Mouse (Mus musculus) limb, embryonic 12.5 days (tissue): ENCODE results near the gene Prox2. TPM values are rescaled to one million over a fixed set of nuclear protein-coding genes. Genes with fewer than 3 reads are reported as not detected.
A peak's percentile ranks its signal among the peaks of the same experiment; 100 is the strongest.

Source experiments
- ATAC-seq: fragments of 200-750 bp; cut with Nextera tagmentation; 2 replicates; pipeline ENCODE4 v1.8.0; 2017; ENCODE audit warnings: low read depth, moderate TSS enrichment; ENCODE audit not compliant: insufficient number of reproducible peaks, insufficient read depth, low FRiP score, low TSS enrichment
- H3K27ac ChIP-seq: fragments of 300-500 bp; sonication (generic); 2 replicates; pipeline ENCODE4 v1.5.1; 2016; ENCODE audit warnings: mild to moderate bottlenecking, moderate library complexity
- H3K27me3 ChIP-seq: fragments of 300-500 bp; sonication (generic); 2 replicates; pipeline ENCODE4 v1.6.1; 2016; ENCODE audit warnings: mild to moderate bottlenecking, moderate library complexity
- H3K36me3 ChIP-seq: fragments of 300-500 bp; sonication (generic); 2 replicates; pipeline ENCODE4 v1.6.1; 2016; ENCODE audit warnings: mild to moderate bottlenecking, moderate library complexity
- H3K4me1 ChIP-seq: fragments of 300-500 bp; sonication (generic); replicated peaks from 2 replicates; pipeline ENCODE4 v1.6.1; 2016
- H3K4me2 ChIP-seq: fragments of 300-500 bp; sonication (generic); 2 replicates; pipeline ENCODE4 v1.6.1; 2016; ENCODE audit warnings: mild to moderate bottlenecking, moderate library complexity
- H3K4me3 ChIP-seq: fragments of 300-500 bp; sonication (generic); replicated peaks from 2 replicates; pipeline ENCODE4 v1.5.1; 2016; ENCODE audit warnings: mild to moderate bottlenecking
- H3K9ac ChIP-seq: fragments of 300-500 bp; sonication (generic); replicated peaks from 2 replicates; pipeline ENCODE4 v1.6.1; 2016; ENCODE audit warnings: mild to moderate bottlenecking, moderate library complexity
- H3K9me3 ChIP-seq: fragments of 300-500 bp; sonication (generic); 2 replicates; pipeline ENCODE4 v1.6.1; 2016; ENCODE audit warnings: mild to moderate bottlenecking, moderate library complexity
- WGBS: fragments of 180-500 bp; shearing (Covaris S2); methylation state at CpG from one replicate; pipeline ENCODE4 v1.1.7; 2016; 5-methylcytosine and 5-hydroxymethylcytosine counted together
- polyA plus RNA-seq: library from polyadenylated mRNA; unstranded; fragments of >200 nt; fragmentation: Nextera tagmentation; extraction: Ambion mirVana; gene quantifications from 2 replicates; pipeline ENCODE4 v1.2.1, GENCODE M21; 2016

The Prox2 gene
- polyA plus RNA-seq, 1 experiment from 2014 or later, result 4.2 TPM

GRCm38 (mm10) chr12:85129426-85129978, 18.9 kb upstream of the Prox2 start:
- 96% methylated on average over 9 of the region's 9 CpGs for WGBS
- Histone ChIP-seq H3K27ac (no peak overlapping the region), H3K4me3 (no peak overlapping the region), H3K9me3 (no peaks in the 10 kb centered on the region), H3K4me1 (no peaks in the 10 kb centered on the region), H3K36me3 (peaks cover 89% of the 10 kb centered on the region), H3K27me3 (no peaks in the 10 kb centered on the region), H3K9ac (no peak overlapping the region), H3K4me2 (no peak overlapping the region)
- no peak for ATAC-seq

- no peak overlapping the region for H3K4me3 ChIP-seq
- no peak for ATAC-seq
- H3K4me1 ChIP-seq, result no peaks in the 10 kb centered on the region
- H3K9ac ChIP-seq, result no peak overlapping the region
- H3K9me3 ChIP-seq, result no peaks in the 10 kb centered on the region
- no peak overlapping the region for H3K27ac ChIP-seq
- H3K4me2 ChIP-seq, result no peak overlapping the region
- H3K36me3 ChIP-seq, result peaks cover 90% of the 10 kb centered on the region
- 90% methylated on average over 8 of the region's 8 CpGs for WGBS
- H3K27me3 ChIP-seq, result no peaks in the 10 kb centered on the region
These were observed 16.5 kb upstream of the Prox2 start for GRCm38 (mm10) chr12:85126986-85127603.

DNA sequence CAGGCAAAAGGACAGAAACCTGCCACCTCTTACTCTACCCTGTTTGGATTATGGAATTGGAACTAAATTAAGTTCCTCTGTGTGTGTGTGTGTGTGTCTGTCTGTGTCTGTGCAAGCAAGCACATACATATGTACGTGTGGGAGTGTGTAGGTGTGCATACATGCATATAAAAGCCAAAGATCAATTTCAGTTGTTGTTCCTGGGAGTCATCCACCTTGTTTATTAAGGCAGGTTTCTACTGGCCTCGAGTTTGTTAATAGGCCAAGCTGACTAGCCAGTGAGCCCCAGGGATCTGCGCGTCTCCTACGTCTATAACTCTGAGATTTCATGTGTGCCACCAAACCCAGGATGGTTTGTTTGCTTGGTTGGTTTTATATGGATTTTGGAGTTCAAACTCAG, 14.2 kb upstream of the Prox2 start:
- H3K27me3 ChIP-seq, result no peaks in the 10 kb centered on the region
- no peaks in the 10 kb centered on the region for H3K9me3 ChIP-seq
- H3K4me2 ChIP-seq, result no peak overlapping the region
- 94% methylated on average over 5 of the region's 5 CpGs for WGBS
- ATAC-seq, result no peak
- no peaks in the 10 kb centered on the region for H3K4me1 ChIP-seq
- no peak overlapping the region for H3K4me3 ChIP-seq
- H3K36me3 ChIP-seq, result peaks cover 93% of the 10 kb centered on the region
- no peak overlapping the region for H3K27ac ChIP-seq
- H3K9ac ChIP-seq, result no peak overlapping the region

DNA sequence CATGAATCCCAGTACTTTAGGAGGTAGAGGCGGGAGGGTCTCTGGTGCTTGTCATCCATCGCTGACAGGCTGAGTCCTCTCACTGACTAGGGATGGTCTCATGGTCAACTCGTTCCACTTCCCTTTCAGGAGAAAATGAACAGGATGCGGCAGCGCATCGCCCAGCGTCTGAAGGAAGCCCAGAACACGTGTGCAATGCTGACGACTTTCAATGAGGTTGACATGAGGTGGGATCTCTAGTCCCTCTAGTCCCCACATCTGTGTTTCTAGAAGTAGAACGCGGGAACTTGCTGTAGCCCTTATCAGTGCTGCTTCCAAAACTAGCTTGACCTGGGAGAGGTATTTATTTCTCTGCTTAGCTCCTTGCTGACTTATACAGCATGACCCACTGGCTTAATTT, 13.1 kb upstream of the Prox2 start:
- WGBS, result 93% methylated on average over 11 of the region's 11 CpGs
- H3K36me3 ChIP-seq, result peaks cover 95% of the 10 kb centered on the region
- no peak overlapping the region for H3K27ac ChIP-seq
- no peaks in the 10 kb centered on the region for H3K9me3 ChIP-seq
- no peak overlapping the region for H3K4me2 ChIP-seq
- no peak overlapping the region for H3K4me3 ChIP-seq
- H3K9ac ChIP-seq, result no peak overlapping the region
- H3K27me3 ChIP-seq, result no peaks in the 10 kb centered on the region
- H3K4me1 ChIP-seq, result no peaks in the 10 kb centered on the region
- ATAC-seq, result no peak

GRCm38 (mm10) chr12:85123108-85123530, 12.6 kb upstream of the Prox2 start:
- Histone ChIP-seq H3K27me3 (no peaks in the 10 kb centered on the region), H3K36me3 (peaks cover 95% of the 10 kb centered on the region), H3K27ac (no peak overlapping the region), H3K4me3 (no peak overlapping the region), H3K9me3 (no peaks in the 10 kb centered on the region), H3K9ac (no peak overlapping the region), H3K4me2 (no peak overlapping the region), H3K4me1 (no peaks in the 10 kb centered on the region)
- ATAC-seq, result no peak
- 94% methylated on average over 9 of the region's 9 CpGs for WGBS

GRCm38 (mm10) chr12:85121806-85122459, 11.4 kb upstream of the Prox2 start:
- Histone ChIP-seq H3K27ac (no peak overlapping the region), H3K27me3 (no peaks in the 10 kb centered on the region), H3K4me1 (no peaks in the 10 kb centered on the region), H3K4me2 (no peak overlapping the region), H3K36me3 (peaks cover 96% of the 10 kb centered on the region), H3K4me3 (no peak overlapping the region), H3K9me3 (no peaks in the 10 kb centered on the region), H3K9ac (no peak overlapping the region)
- 89% methylated on average over 9 of the region's 9 CpGs for WGBS
- ATAC-seq, result no peak

DNA sequence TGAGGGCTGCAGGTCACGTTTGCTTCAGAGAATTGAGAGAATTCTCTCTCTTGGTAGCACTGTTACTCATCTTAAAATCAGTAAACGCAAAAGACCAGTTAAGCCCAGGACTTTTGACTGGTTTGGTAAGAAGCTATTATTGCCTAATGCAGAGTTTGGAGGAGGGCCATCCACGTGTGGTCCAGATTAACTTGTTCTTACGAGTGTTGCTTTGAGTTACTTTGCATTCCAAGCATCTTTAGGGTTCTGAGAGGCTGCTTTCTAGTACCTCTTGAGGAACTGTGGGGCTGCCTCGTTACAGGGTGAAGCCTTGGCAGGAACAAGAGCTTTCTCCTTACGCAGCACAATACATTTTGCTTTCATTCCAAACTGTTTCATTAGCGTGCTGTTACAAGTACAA, 5.1 kb upstream of the Prox2 start:
- H3K36me3 ChIP-seq, result peaks cover 59% of the 10 kb centered on the region
- H3K9me3 ChIP-seq, result no peaks in the 10 kb centered on the region
- H3K4me2 ChIP-seq, result no peak overlapping the region
- 73% methylated on average over 7 of the region's 7 CpGs for WGBS
- H3K4me3 ChIP-seq, result no peak overlapping the region
- no peak for ATAC-seq
- peaks cover 14% of the 10 kb centered on the region for H3K4me1 ChIP-seq
- no peaks in the 10 kb centered on the region for H3K27me3 ChIP-seq
- H3K27ac ChIP-seq, result no peak overlapping the region
- no peak overlapping the region for H3K9ac ChIP-seq

- Histone ChIP-seq H3K27me3 (no peaks in the 10 kb centered on the region), H3K27ac (no peak overlapping the region), H3K4me3 (no peak overlapping the region), H3K9me3 (no peaks in the 10 kb centered on the region), H3K36me3 (peaks cover 42% of the 10 kb centered on the region), H3K4me1 (peaks cover 24% of the 10 kb centered on the region), H3K4me2 (no peak overlapping the region), H3K9ac (no peak overlapping the region)
- ATAC-seq, result no peak
- 95% methylated on average over 3 of the region's 3 CpGs for WGBS
These were observed 3.4 kb upstream of the Prox2 start for GRCm38 (mm10) chr12:85113917-85114316.

- H3K9me3 ChIP-seq, result no peaks in the 10 kb centered on the region
- no peak overlapping the region for H3K4me2 ChIP-seq
- H3K27ac ChIP-seq, result no peak overlapping the region
- WGBS, result 96% methylated on average over 3 of the region's 3 CpGs
- H3K9ac ChIP-seq, result no peak overlapping the region
- H3K4me1 ChIP-seq, result peaks cover 24% of the 10 kb centered on the region
- peaks cover 36% of the 10 kb centered on the region for H3K36me3 ChIP-seq
- H3K4me3 ChIP-seq, result no peak overlapping the region
- H3K27me3 ChIP-seq, result no peaks in the 10 kb centered on the region
- ATAC-seq, result no peak
These were observed 2.8 kb upstream of the Prox2 start for GRCm38 (mm10) chr12:85113337-85113736.

- 88% methylated on average over 7 of the region's 7 CpGs for WGBS
- H3K9ac ChIP-seq, result no peak overlapping the region
- peaks cover 30% of the 10 kb centered on the region for H3K36me3 ChIP-seq
- no peak for ATAC-seq
- H3K27me3 ChIP-seq, result no peaks in the 10 kb centered on the region
- H3K4me2 ChIP-seq, result peak overlapping the region; percentile 91; the same call in 1 of the 2 replicates
- no peaks in the 10 kb centered on the region for H3K9me3 ChIP-seq
- peaks cover 24% of the 10 kb centered on the region for H3K4me1 ChIP-seq
- H3K27ac ChIP-seq, result no peak overlapping the region
- 0 out of 2 replicates have a peak overlapping the region, but pooled peaks have one; percentile 99 for H3K4me3 ChIP-seq
These were observed 2.1 kb upstream of the Prox2 start for GRCm38 (mm10) chr12:85112550-85113251.

DNA sequence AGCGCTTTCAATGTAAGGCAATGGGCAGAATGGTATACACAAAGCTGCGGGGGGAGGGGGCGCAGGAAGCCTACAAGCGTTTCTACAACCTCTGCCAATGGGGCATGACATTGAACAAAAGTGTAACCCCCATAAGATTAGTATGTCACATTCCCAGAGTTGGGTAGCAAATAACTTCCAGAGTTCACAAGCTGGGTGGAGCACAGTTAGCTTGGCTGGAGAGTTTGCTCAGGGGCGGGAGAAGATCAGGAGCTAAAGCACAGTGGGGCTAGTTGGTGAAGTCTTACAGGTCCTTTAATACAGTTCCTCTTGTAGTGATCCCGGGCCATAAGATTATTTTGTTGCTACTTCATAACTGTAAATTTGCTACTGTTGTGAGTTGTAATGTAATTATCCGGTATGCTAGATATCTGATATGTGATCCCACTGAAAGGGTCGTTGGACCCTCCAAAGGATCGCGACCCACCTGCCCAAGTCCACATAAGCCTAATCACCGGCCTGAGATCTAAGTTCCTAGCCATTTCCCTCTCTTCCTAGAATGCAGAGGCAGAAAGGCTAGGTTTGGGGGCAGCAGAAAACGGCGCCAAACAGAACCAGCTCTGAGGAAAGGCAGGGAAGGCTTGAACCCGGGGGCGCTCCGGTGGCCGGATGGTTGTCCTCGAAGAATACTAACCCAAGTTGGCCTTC, 405 bp downstream of the Prox2 start:
- H3K36me3 ChIP-seq, result peaks cover 16% of the 10 kb centered on the region
- peaks cover 33% of the 10 kb centered on the region for H3K4me1 ChIP-seq
- H3K4me3 ChIP-seq, result peak overlapping the region; percentile 99
- peak overlapping the region; percentile 87 for H3K27ac ChIP-seq
- no peaks in the 10 kb centered on the region for H3K27me3 ChIP-seq
- H3K9ac ChIP-seq, result peak overlapping the region; percentile 96
- no peaks in the 10 kb centered on the region for H3K9me3 ChIP-seq
- 0 out of 2 replicates have a peak, but pooled peaks have one; percentile 17 for ATAC-seq
- H3K4me2 ChIP-seq, result peak overlapping the region; percentile 91
- 14% methylated on average over 18 of the region's 18 CpGs for WGBS
